ENCODE assay signal across 18 mouse cellular contexts in the genomic region with DNA sequence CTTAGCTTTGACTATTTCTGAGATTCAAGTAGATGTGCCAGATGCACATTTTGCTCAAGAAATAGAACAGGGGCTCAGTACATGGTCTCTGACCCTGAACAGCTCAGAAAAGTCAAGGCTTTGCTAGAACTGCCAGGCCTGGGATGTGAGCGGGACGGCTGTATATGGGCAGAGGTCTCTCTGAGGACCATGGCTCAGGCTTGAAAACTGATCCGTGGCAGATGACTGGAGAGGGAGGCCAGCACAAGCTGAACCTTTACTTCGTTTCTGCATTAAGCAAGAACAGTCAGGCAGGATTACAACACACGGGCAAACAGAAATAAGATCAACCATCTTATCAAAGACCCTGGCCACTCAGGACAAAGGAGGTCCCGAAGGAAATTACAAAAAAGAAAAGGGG.
DNase-seq lines count a peak whose midpoint lies in the region; ATAC-seq and TF ChIP-seq lines count a peak whose summit lies in the region.
"Had no signal": no experiment of that assay in that cellular context is flagged by ENCODE, and none has a peak within 500 bp of the region (broad histone marks: within the 10 kb centered on the region; RNA-seq: fewer than 3 reads in every experiment).

No protein-coding gene starts in this region.

- TF ChIP-seq CTCF in lung, embryonic 14.5 days (IDR thresholded peaks at IDR 0.05; ENCODE audit: low read depth), result no peak
- TF ChIP-seq CTCF in forebrain, postnatal 0 days (IDR thresholded peaks at IDR 0.05; ENCODE audit: low read depth), result no peak

- no peaks in the 10 kb centered on the region for H3K9me3 ChIP-seq in heart, embryonic 15.5 days (replicated peaks)
- no peaks in the 10 kb centered on the region for H3K9me3 ChIP-seq in lung, embryonic 14.5 days (ENCODE audit: low read depth, low read length)
- H3K9me3 ChIP-seq in forebrain, postnatal 0 days (ENCODE audit: low read length), result no peaks in the 10 kb centered on the region
- H3K9me3 ChIP-seq: forebrain, embryonic 13.5 days; limb, embryonic 15.5 days; lung, embryonic 15.5 days; midbrain, embryonic 12.5 days; neural tube, embryonic 12.5 days had no signal

- H3K4me1 ChIP-seq in heart, embryonic 15.5 days (replicated peaks), result peaks cover 37% of the 10 kb centered on the region
- peaks cover 14% of the 10 kb centered on the region for H3K4me1 ChIP-seq in lung, embryonic 14.5 days (ENCODE audit: insufficient read depth)
- peaks cover 5% of the 10 kb centered on the region; the same call in 1 of the 2 replicates for H3K4me1 ChIP-seq in forebrain, postnatal 0 days (ENCODE audit: insufficient read depth)

- no peak overlapping the region for H3K4me3 ChIP-seq in heart, embryonic 15.5 days
- no peak overlapping the region for H3K4me3 ChIP-seq in lung, embryonic 14.5 days (ENCODE audit: low read depth, low read length)
- H3K4me3 ChIP-seq in forebrain, postnatal 0 days (ENCODE audit: low read depth, low read length), result no peak overlapping the region
- H3K4me3 ChIP-seq: forebrain, embryonic 13.5 days; limb, embryonic 15.5 days; midbrain, embryonic 12.5 days; neural tube, embryonic 12.5 days had no signal

- no peak for ATAC-seq in heart, embryonic 15.5 days (replicated peaks; ENCODE audit: insufficient number of reproducible peaks, insufficient read depth, low FRiP score, low read depth)
- ATAC-seq in lung, embryonic 14.5 days (ENCODE audit: insufficient read depth), result no peak
- no peak for ATAC-seq in forebrain, postnatal 0 days
- ATAC-seq: activated CD4-positive, CD25-positive, alpha-beta regulatory T cell, adult 4 months had no signal

- peak; percentile 69 for DNase-seq in gastrocnemius, adult 18-20 months (ENCODE audit: low spot score)
- no peak for DNase-seq in gastrocnemius, postnatal 4 days (ENCODE audit: low spot score in 2 of 2)
- DNase-seq in heart, postnatal 4 days, result no peak
- DNase-seq in lung, embryonic 14.5 days, result no peak
- DNase-seq in lung, postnatal 14 days, result no peak
- DNase-seq in forebrain, postnatal 0 days, result no peak
- DNase-seq in adrenal gland, postnatal 14 days, result no peak
- DNase-seq: cerebellum, adult 11-12 months; cerebellum, postnatal 25 days; layer of hippocampus, postnatal 36 days had no signal

- H3K27me3 ChIP-seq in heart, embryonic 15.5 days, result no peaks in the 10 kb centered on the region
- no peaks in the 10 kb centered on the region for H3K27me3 ChIP-seq in lung, embryonic 14.5 days (ENCODE audit: insufficient read depth, low read length)
- H3K27me3 ChIP-seq in forebrain, postnatal 0 days (ENCODE audit: insufficient read depth, low read length), result no peaks in the 10 kb centered on the region
- H3K27me3 ChIP-seq: limb, embryonic 15.5 days; lung, embryonic 15.5 days; neural tube, embryonic 12.5 days had no signal

- WGBS in heart, embryonic 15.5 days, result 65% methylated on average over 6 of the region's 6 CpGs
- WGBS in lung, embryonic 14.5 days, result 63% methylated on average over 6 of the region's 6 CpGs
- 81% methylated on average over 6 of the region's 6 CpGs for WGBS in forebrain, postnatal 0 days

- no peaks in the 10 kb centered on the region; the same call in 1 of the 2 replicates for H3K36me3 ChIP-seq in heart, embryonic 15.5 days
- H3K36me3 ChIP-seq in lung, embryonic 14.5 days (ENCODE audit: insufficient read depth), result no peaks in the 10 kb centered on the region
- no peaks in the 10 kb centered on the region for H3K36me3 ChIP-seq in forebrain, postnatal 0 days (ENCODE audit: insufficient read depth)
- H3K36me3 ChIP-seq: limb, embryonic 15.5 days; lung, embryonic 15.5 days; midbrain, embryonic 12.5 days; neural tube, embryonic 12.5 days had no signal

- no peak overlapping the region for H3K9ac ChIP-seq in heart, embryonic 15.5 days
- no peak overlapping the region for H3K9ac ChIP-seq in lung, embryonic 14.5 days
- no peak overlapping the region for H3K9ac ChIP-seq in forebrain, postnatal 0 days
- H3K9ac ChIP-seq: forebrain, embryonic 13.5 days; limb, embryonic 15.5 days; lung, embryonic 15.5 days; midbrain, embryonic 12.5 days; neural tube, embryonic 12.5 days had no signal

- no peak overlapping the region for H3K4me2 ChIP-seq in heart, embryonic 15.5 days
- no peak overlapping the region for H3K4me2 ChIP-seq in lung, embryonic 14.5 days
- H3K4me2 ChIP-seq in forebrain, postnatal 0 days (ENCODE audit: low read depth), result no peak overlapping the region
- H3K4me2 ChIP-seq: forebrain, embryonic 13.5 days; limb, embryonic 15.5 days had no signal

- peak overlapping the region; percentile 91 for H3K27ac ChIP-seq in heart, embryonic 15.5 days
- H3K27ac ChIP-seq in lung, embryonic 14.5 days (ENCODE audit: low read depth), result peak overlapping the region; percentile 6; the same call in 1 of the 2 replicates
- no peak overlapping the region for H3K27ac ChIP-seq in forebrain, postnatal 0 days (ENCODE audit: low read depth, low read length)
- H3K27ac ChIP-seq: forebrain, embryonic 13.5 days; kidney, postnatal 0 days; lung, embryonic 15.5 days; midbrain, embryonic 12.5 days; neural tube, embryonic 12.5 days had no signal
